Mouse (Mus musculus): Measurements from ENCODE around the gene Ky. TPM values are rescaled to one million over a fixed set of nuclear protein-coding genes. Genes with fewer than 3 reads are reported as not detected.

Gene Ky
- polyA plus RNA-seq, 1 experiment from 2014 or later = 0.30 TPM

- DNase-seq (no peak), ATAC-seq (ENCODE audit: insufficient read depth) (no peak)
- H3K27ac ChIP-seq (ENCODE audit: low read depth) = no peak overlapping the region
- no peaks in the 10 kb centered on the region for H3K9me3 ChIP-seq (ENCODE audit: low read depth, low read length)
- peaks cover 23% of the 10 kb centered on the region for H3K27me3 ChIP-seq (ENCODE audit: insufficient read depth, low read length)
- no peaks in the 10 kb centered on the region for H3K4me1 ChIP-seq (ENCODE audit: insufficient read depth)
- TF ChIP-seq CTCF (IDR thresholded peaks at IDR 0.05; ENCODE audit: low read depth) = no peak
- no peaks in the 10 kb centered on the region for H3K36me3 ChIP-seq (ENCODE audit: insufficient read depth)
- H3K4me2 ChIP-seq = no peak overlapping the region
- no peak overlapping the region for H3K4me3 ChIP-seq (ENCODE audit: low read depth, low read length)
- 61% methylated on average over 11 of the region's 11 CpGs for WGBS
- no peak overlapping the region for H3K9ac ChIP-seq
Measured at GRCm38 (mm10) chr9:102502015-102502633, 3.4 kb upstream of the Ky start.

- no peak for TF ChIP-seq CTCF (IDR thresholded peaks at IDR 0.05; ENCODE audit: low read depth)
- H3K4me3 ChIP-seq (ENCODE audit: low read depth, low read length) = no peak overlapping the region
- no peak overlapping the region for H3K4me2 ChIP-seq
- no peak for DNase-seq
- no peaks in the 10 kb centered on the region for H3K4me1 ChIP-seq (ENCODE audit: insufficient read depth)
- no peaks in the 10 kb centered on the region for H3K9me3 ChIP-seq (ENCODE audit: low read depth, low read length)
- peaks cover 34% of the 10 kb centered on the region for H3K27me3 ChIP-seq (ENCODE audit: insufficient read depth, low read length)
- H3K27ac ChIP-seq (ENCODE audit: low read depth) = no peak overlapping the region
- no peaks in the 10 kb centered on the region for H3K36me3 ChIP-seq (ENCODE audit: insufficient read depth)
- ATAC-seq (ENCODE audit: insufficient read depth) = no peak
- WGBS = 80% methylated on average over 3 of the region's 3 CpGs
- H3K9ac ChIP-seq = no peak overlapping the region
Measured at GRCm38 (mm10) chr9:102504716-102505378, 703 bp upstream of the Ky start.

- no peak for DNase-seq
- Histone ChIP-seq H3K9ac (no peak overlapping the region), H3K4me3 (ENCODE audit: low read depth, low read length) (no peak overlapping the region), H3K4me2 (no peak overlapping the region), H3K9me3 (ENCODE audit: low read depth, low read length) (no peaks in the 10 kb centered on the region), H3K27me3 (ENCODE audit: insufficient read depth, low read length) (peaks cover 34% of the 10 kb centered on the region), H3K4me1 (ENCODE audit: insufficient read depth) (no peaks in the 10 kb centered on the region), H3K36me3 (ENCODE audit: insufficient read depth) (no peaks in the 10 kb centered on the region), H3K27ac (ENCODE audit: low read depth) (no peak overlapping the region)
- TF ChIP-seq CTCF (IDR thresholded peaks at IDR 0.05; ENCODE audit: low read depth) = no peak
- no peak for ATAC-seq (ENCODE audit: insufficient read depth)
- WGBS = 79% methylated on average over 3 of the region's 3 CpGs
Measured at GRCm38 (mm10) chr9:102508315-102508714, 2.8 kb downstream of the Ky start.

GRCm38 (mm10) chr9:102511423-102511822, 5.9 kb downstream of the Ky start:
- TF ChIP-seq CTCF (IDR thresholded peaks at IDR 0.05; ENCODE audit: low read depth) = no peak
- no peaks in the 10 kb centered on the region for H3K36me3 ChIP-seq (ENCODE audit: insufficient read depth)
- ATAC-seq (ENCODE audit: insufficient read depth) (peak; percentile 89), DNase-seq (peak; percentile 69)
- no peak overlapping the region for H3K27ac ChIP-seq (ENCODE audit: low read depth)
- 25% methylated on average over 8 of the region's 8 CpGs for WGBS
- no peaks in the 10 kb centered on the region for H3K9me3 ChIP-seq (ENCODE audit: low read depth, low read length)
- H3K27me3 ChIP-seq (ENCODE audit: insufficient read depth, low read length) = peaks cover 17% of the 10 kb centered on the region
- H3K4me1 ChIP-seq (ENCODE audit: insufficient read depth) = no peaks in the 10 kb centered on the region
- H3K4me3 ChIP-seq (ENCODE audit: low read depth, low read length) = no peak overlapping the region
- H3K4me2 ChIP-seq = no peak overlapping the region
- H3K9ac ChIP-seq = no peak overlapping the region

GRCm38 (mm10) chr9:102513578-102513977, 8.0 kb downstream of the Ky start:
- no peaks in the 10 kb centered on the region for H3K4me1 ChIP-seq (ENCODE audit: insufficient read depth)
- no peak overlapping the region for H3K4me2 ChIP-seq
- ATAC-seq (ENCODE audit: insufficient read depth) = no peak
- no peak overlapping the region for H3K27ac ChIP-seq (ENCODE audit: low read depth)
- TF ChIP-seq CTCF (IDR thresholded peaks at IDR 0.05; ENCODE audit: low read depth) = no peak
- H3K9ac ChIP-seq = no peak overlapping the region
- H3K9me3 ChIP-seq (ENCODE audit: low read depth, low read length) = no peaks in the 10 kb centered on the region
- 77% methylated on average over 4 of the region's 4 CpGs for WGBS
- no peaks in the 10 kb centered on the region for H3K36me3 ChIP-seq (ENCODE audit: insufficient read depth)
- no peaks in the 10 kb centered on the region for H3K27me3 ChIP-seq (ENCODE audit: insufficient read depth, low read length)
- DNase-seq = no peak
- H3K4me3 ChIP-seq (ENCODE audit: low read depth, low read length) = no peak overlapping the region

GRCm38 (mm10) chr9:102518443-102518842, 12.9 kb downstream of the Ky start:
- DNase-seq = no peak
- WGBS = 83% methylated on average over 9 of the region's 9 CpGs
- ATAC-seq (ENCODE audit: insufficient read depth) = no peak
- Histone ChIP-seq H3K4me2 (no peak overlapping the region), H3K9me3 (ENCODE audit: low read depth, low read length) (no peaks in the 10 kb centered on the region), H3K27ac (ENCODE audit: low read depth) (no peak overlapping the region), H3K4me3 (ENCODE audit: low read depth, low read length) (no peak overlapping the region), H3K4me1 (ENCODE audit: insufficient read depth) (no peaks in the 10 kb centered on the region), H3K27me3 (ENCODE audit: insufficient read depth, low read length) (no peaks in the 10 kb centered on the region), H3K9ac (no peak overlapping the region), H3K36me3 (ENCODE audit: insufficient read depth) (no peaks in the 10 kb centered on the region)
- TF ChIP-seq CTCF (IDR thresholded peaks at IDR 0.05; ENCODE audit: low read depth) = no peak

- H3K4me3 ChIP-seq (ENCODE audit: low read depth, low read length) = no peak overlapping the region
- WGBS = 65% methylated on average over 4 of the region's 4 CpGs
- ATAC-seq (ENCODE audit: insufficient read depth) (no peak), DNase-seq (no peak)
- H3K4me1 ChIP-seq (ENCODE audit: insufficient read depth) = no peaks in the 10 kb centered on the region
- TF ChIP-seq CTCF (IDR thresholded peaks at IDR 0.05; ENCODE audit: low read depth) = no peak
- no peak overlapping the region for H3K4me2 ChIP-seq
- H3K9ac ChIP-seq = no peak overlapping the region
- no peak overlapping the region for H3K27ac ChIP-seq (ENCODE audit: low read depth)
- no peaks in the 10 kb centered on the region for H3K9me3 ChIP-seq (ENCODE audit: low read depth, low read length)
- no peaks in the 10 kb centered on the region for H3K27me3 ChIP-seq (ENCODE audit: insufficient read depth, low read length)
- H3K36me3 ChIP-seq (ENCODE audit: insufficient read depth) = no peaks in the 10 kb centered on the region
Measured at GRCm38 (mm10) chr9:102521396-102521795, 15.8 kb downstream of the Ky start.
